Comparison of ENCODE assay signal across 9 mouse cellular contexts in genomic region chrX:12004416-12004815, GRCm38 (mm10).
DNase-seq lines count a peak whose midpoint lies in the region; ATAC-seq lines count a peak whose summit lies in the region.
"Had no signal": no experiment of that assay in that cellular context is flagged by ENCODE, and none has a peak within 500 bp of the region (broad histone marks: within the 10 kb centered on the region; RNA-seq: fewer than 3 reads in every experiment).

No protein-coding gene starts in this region.

- intact Hi-C loops in heart, postnatal 14 days (cut with DNase I) = loop anchor here (5.0 to 10.0 kb wide), 3 partner anchors 62 to 250 kb away; no protein-coding TSS in a partner anchor

- H3K4me2 ChIP-seq in liver, embryonic 13.5 days = peak overlapping the region; percentile 87

- peak overlapping the region; percentile 84; the same call in 1 of the 2 replicates for H3K9ac ChIP-seq in liver, embryonic 13.5 days

- peaks cover 83% of the 10 kb centered on the region for H3K4me1 ChIP-seq in liver, embryonic 13.5 days (replicated peaks)

- peak; percentile 94 for DNase-seq in heart, adult 11 months
- no peak for DNase-seq in heart, postnatal 14 days
- DNase-seq in urinary bladder, postnatal 14 days (ENCODE audit: low spot score) = peak; percentile 11
- DNase-seq in urinary bladder, postnatal 4 days (ENCODE audit: low spot score in 2 of 2) = no peak
- no peak for DNase-seq in liver, embryonic 13.5 days
- no peak for DNase-seq in frontal cortex, postnatal 25 days (ENCODE audit: low spot score in 2 of 2)
- DNase-seq in spleen, postnatal 10 days (ENCODE audit: low spot score in 2 of 2) = no peak
- DNase-seq: B cell, adult 2 months had no signal

- peaks cover 59% of the 10 kb centered on the region for H3K27me3 ChIP-seq in liver, embryonic 13.5 days

- H3K9me3 ChIP-seq in liver, embryonic 13.5 days (replicated peaks) = no peaks in the 10 kb centered on the region

- no peak for ATAC-seq in liver, embryonic 13.5 days (ENCODE audit: low read depth)
- no peak for ATAC-seq in erythroblast, adult 5-6 weeks (replicated peaks; ENCODE audit: low FRiP score, poor library complexity, severe bottlenecking)

- peak overlapping the region; percentile 97 for H3K27ac ChIP-seq in liver, embryonic 13.5 days

- no peak overlapping the region for H3K4me3 ChIP-seq in liver, embryonic 13.5 days (replicated peaks)

- 26% methylated on average over 16 of the region's 16 CpGs for WGBS in liver, embryonic 13.5 days (ENCODE audit: insufficient replicate concordance)

- H3K36me3 ChIP-seq in liver, embryonic 13.5 days = no peaks in the 10 kb centered on the region

Comparison
In these comparisons a context has a peak if more than half of its experiments do, and no peak if none do; other contexts are left out.
1. DNase-seq: peak in heart, adult 11 months (single experiment) and urinary bladder, postnatal 14 days (single experiment); none in heart, postnatal 14 days (0 of 2), urinary bladder, postnatal 4 days (0 of 2), liver, embryonic 13.5 days (single experiment), frontal cortex, postnatal 25 days (0 of 2) and spleen, postnatal 10 days (0 of 2).